Mouse (Mus musculus): ENCODE results near the gene Baz2b. TPM values are rescaled to one million over a fixed set of nuclear protein-coding genes. Genes with fewer than 3 reads are reported as not detected.
"Not testable (repeated sequence)": the region's sequence is repeated elsewhere in the genome, so short reads cannot be mapped to it uniquely, and the experiment has no call there.

Baz2b gene
- polyA plus RNA-seq, 1 experiment from 2014 or later = 70.5 TPM

- H3K27me3 ChIP-seq (ENCODE audit: insufficient read depth, poor library complexity, severe bottlenecking) = no peaks in the 10 kb centered on the region
- H3K9me3 ChIP-seq = peaks cover 7% of the 10 kb centered on the region; the same call in 1 of the 2 replicates
- H3K27ac ChIP-seq = no peak overlapping the region
- 88% methylated on average over 15 of the region's 15 CpGs for WGBS
- H3K4me3 ChIP-seq = no peak overlapping the region
- H3K36me3 ChIP-seq = peaks cover 12% of the 10 kb centered on the region; the same call in 1 of the 2 replicates
- no peak for DNase-seq (ENCODE audit: low spot score)
- no peaks in the 10 kb centered on the region for H3K4me1 ChIP-seq (replicated peaks)
Measured at GRCm38 (mm10) chr2:59876482-59876881, 333.2 kb downstream of the Baz2b start.

GRCm38 (mm10) chr2:59870526-59870925 is 339.1 kb downstream of the Baz2b start:
- H3K4me1 ChIP-seq (replicated peaks) = no peaks in the 10 kb centered on the region
- 0 out of 2 replicates have a peak, but pooled peaks cover 8% of the 10 kb centered on the region for H3K36me3 ChIP-seq
- H3K27ac ChIP-seq = no peak overlapping the region
- WGBS = 90% methylated on average over 6 of the region's 6 CpGs
- H3K27me3 ChIP-seq (ENCODE audit: insufficient read depth, poor library complexity, severe bottlenecking) = no peaks in the 10 kb centered on the region
- H3K4me3 ChIP-seq = no peak overlapping the region
- DNase-seq (ENCODE audit: low spot score) = no peak
- no peaks in the 10 kb centered on the region for H3K9me3 ChIP-seq

GRCm38 (mm10) chr2:59862618-59863017 is 347.0 kb downstream of the Baz2b start:
- WGBS = 90% methylated on average over 6 of the region's 6 CpGs
- DNase-seq (ENCODE audit: low spot score) = no peak
- H3K9me3 ChIP-seq = no peaks in the 10 kb centered on the region
- no peak overlapping the region for H3K4me3 ChIP-seq
- H3K36me3 ChIP-seq = no peaks in the 10 kb centered on the region
- no peak overlapping the region for H3K27ac ChIP-seq
- H3K4me1 ChIP-seq (replicated peaks) = peaks cover 15% of the 10 kb centered on the region
- H3K27me3 ChIP-seq (ENCODE audit: insufficient read depth, poor library complexity, severe bottlenecking) = 0 out of 2 replicates have a peak, but pooled peaks cover 4% of the 10 kb centered on the region

GRCm38 (mm10) chr2:59854363-59854762 is 355.3 kb downstream of the Baz2b start:
- Histone ChIP-seq H3K27me3 (ENCODE audit: insufficient read depth, poor library complexity, severe bottlenecking) (no peaks in the 10 kb centered on the region), H3K36me3 (peaks cover 8% of the 10 kb centered on the region), H3K4me3 (no peak overlapping the region), H3K27ac (no peak overlapping the region), H3K4me1 (replicated peaks) (peaks cover 9% of the 10 kb centered on the region), H3K9me3 (no peaks in the 10 kb centered on the region)
- DNase-seq (ENCODE audit: low spot score) = no peak
- 81% methylated on average over 9 of the region's 9 CpGs for WGBS

GRCm38 (mm10) chr2:59853543-59853942 is 356.1 kb downstream of the Baz2b start:
- no peaks in the 10 kb centered on the region for H3K27me3 ChIP-seq (ENCODE audit: insufficient read depth, poor library complexity, severe bottlenecking)
- peaks cover 8% of the 10 kb centered on the region for H3K36me3 ChIP-seq
- DNase-seq (ENCODE audit: low spot score) = no peak
- no peak overlapping the region for H3K27ac ChIP-seq
- H3K9me3 ChIP-seq = no peaks in the 10 kb centered on the region
- peaks cover 3% of the 10 kb centered on the region for H3K4me1 ChIP-seq (replicated peaks)
- WGBS = 95% methylated on average over 10 of the region's 10 CpGs
- H3K4me3 ChIP-seq = no peak overlapping the region

- H3K27me3 ChIP-seq (ENCODE audit: insufficient read depth, poor library complexity, severe bottlenecking) = no peaks in the 10 kb centered on the region
- DNase-seq (ENCODE audit: low spot score) = no peak
- H3K27ac ChIP-seq = no peak overlapping the region
- H3K4me1 ChIP-seq (replicated peaks) = peaks cover 8% of the 10 kb centered on the region; the same call in 1 of the 2 replicates
- no peak overlapping the region for H3K4me3 ChIP-seq
- WGBS = 83% methylated on average over 11 of the region's 11 CpGs
- no peaks in the 10 kb centered on the region for H3K9me3 ChIP-seq
- H3K36me3 ChIP-seq = peaks cover 8% of the 10 kb centered on the region
Measured at GRCm38 (mm10) chr2:59852916-59853315, 356.7 kb downstream of the Baz2b start.

GRCm38 (mm10) chr2:59851885-59852284 is 357.8 kb downstream of the Baz2b start:
- H3K4me1 ChIP-seq (replicated peaks); H3K9me3 ChIP-seq; H3K27me3 ChIP-seq (ENCODE audit: insufficient read depth, poor library complexity, severe bottlenecking); H3K27ac ChIP-seq; H3K4me3 ChIP-seq; H3K36me3 ChIP-seq; DNase-seq (ENCODE audit: low spot score): not testable (repeated sequence)
- 85% methylated on average over 5 of the region's 5 CpGs for WGBS

Other genes with a start within 250 kb of the Baz2b start
- gene March7, start within 50 bp of the Baz2b start, polyA plus RNA-seq (2016; fragmentation: Nextera tagmentation; extraction: Ambion mirVana) = 56.9 and 67.3 TPM in 2 replicates
- gene Cd302, start 74.6 kb upstream of the Baz2b start, polyA plus RNA-seq (2016; fragmentation: Nextera tagmentation; extraction: Ambion mirVana) = 17.9 and 18.9 TPM in 2 replicates
- 2.7 and 4.1 TPM in 2 replicates for gene Ly75, start 173.5 kb upstream of the Baz2b start, polyA plus RNA-seq (2016; fragmentation: Nextera tagmentation; extraction: Ambion mirVana)

All from hindbrain, embryonic 10.5 days (tissue).